Mouse (Mus musculus) G1E (cell line): Measurements from ENCODE around the gene Kalrn. TPM values are rescaled to one million over a fixed set of nuclear protein-coding genes. Genes with fewer than 3 reads are reported as not detected.

Experiments used
- ATAC-seq: 2 replicates; pipeline ENCODE4 v1.8.0; 2016; ENCODE audit warnings: mild to moderate bottlenecking; ENCODE audit not compliant: insufficient number of reproducible peaks, poor library complexity, low FRiP score, severe bottlenecking; ENCODE audit errors: extremely low read depth
- DNase-seq: peaks from one replicate; pipeline ENCODE4 v3.0.0; 2012; ENCODE audit warnings: low spot score
- H3K27me3 ChIP-seq: 2 replicates; pipeline ENCODE4 v1.6.1; 2012; ENCODE audit warnings: mild to moderate bottlenecking, low read length, inconsistent platforms; ENCODE audit not compliant: insufficient read depth
- H3K36me3 ChIP-seq: replicated peaks from 2 replicates; pipeline ENCODE3; 2012; ENCODE audit warnings: mild to moderate bottlenecking, inconsistent platforms
- H3K4me1 ChIP-seq: 2 replicates; pipeline ENCODE4 v1.6.1; 2012; ENCODE audit warnings: low read depth, low read length, inconsistent platforms, mixed read lengths; ENCODE audit not compliant: insufficient read depth
- H3K4me3 ChIP-seq: 2 replicates; pipeline ENCODE4 v1.5.1; 2012; ENCODE audit warnings: low read depth, mild to moderate bottlenecking, inconsistent platforms, low read length, moderate library complexity, mixed read lengths
- H3K9me3 ChIP-seq: replicated peaks from 2 replicates; pipeline ENCODE4 v1.6.1; 2012; ENCODE audit warnings: inconsistent platforms
- CTCF ChIP-seq: IDR thresholded peaks from 2 replicates; pipeline ENCODE4 v1.5.1; 2012; ENCODE audit warnings: low read depth, low read length, inconsistent platforms, mixed read lengths
- GATA1 ChIP-seq: IDR thresholded peaks from 2 replicates; pipeline ENCODE4 v1.6.1; 2012; ENCODE audit warnings: borderline replicate concordance, low read length, inconsistent platforms, mixed read lengths
- GATA2 ChIP-seq: IDR thresholded peaks from 2 replicates; pipeline ENCODE4 v1.6.1; 2012; ENCODE audit warnings: low read depth, low read length, inconsistent platforms, borderline replicate concordance
- POLR2AphosphoS5 ChIP-seq: IDR thresholded peaks from 2 replicates; pipeline ENCODE4 v1.6.1; 2012; ENCODE audit warnings: low read depth, low read length, inconsistent platforms; ENCODE audit not compliant: insufficient replicate concordance
- TAL1 ChIP-seq: conservative IDR thresholded peaks from 2 replicates; pipeline ENCODE4 v1.6.1; 2012; ENCODE audit warnings: low read depth, low read length, inconsistent platforms, mixed read lengths
- polyA plus RNA-seq: library from polyadenylated mRNA; stranded (reverse); fragments of >175 nt; gene quantifications from 2 replicates; pipeline ENCODE4 v1.2.3, GENCODE M21; 2012
- total RNA-seq, 2 experiments: library from RNA; stranded (forward) in 1 of 2; stranded (reverse) in 1 of 2; fragments of 200-1000 nt in 1 of 2; fragments of >200 nt in 1 of 2; fragmentation: Nextera tagmentation in 1 of 2; gene quantifications; 2 replicates each; pipeline ENCODE4 v1.2.3; 2014 to 2017

Kalrn gene
- total and polyA plus RNA-seq, 3 experiments: 0.88 to 2.8 (median 1.8) TPM

GRCm38 (mm10) chr16:34389520-34390271 is 183.6 kb downstream of the Kalrn start:
- DNase-seq (no peak), ATAC-seq (no peak)
- TF ChIP-seq GATA1 (no peak), GATA2 (no peak), POLR2AphosphoS5 (no peak), CTCF (no peak), TAL1 (no peak)
- Histone ChIP-seq H3K36me3 (no peaks in the 10 kb centered on the region), H3K4me3 (no peak overlapping the region), H3K4me1 (no peaks in the 10 kb centered on the region), H3K27me3 (no peaks in the 10 kb centered on the region), H3K9me3 (no peaks in the 10 kb centered on the region)

GRCm38 (mm10) chr16:34388871-34389270 is 184.5 kb downstream of the Kalrn start:
- no peaks in the 10 kb centered on the region for H3K4me1 ChIP-seq
- no peaks in the 10 kb centered on the region for H3K27me3 ChIP-seq
- TF ChIP-seq TAL1 (no peak), POLR2AphosphoS5 (no peak), GATA1 (no peak), CTCF (no peak), GATA2 (no peak)
- ATAC-seq: no peak
- H3K9me3 ChIP-seq: no peaks in the 10 kb centered on the region
- no peak for DNase-seq
- H3K36me3 ChIP-seq: no peaks in the 10 kb centered on the region
- H3K4me3 ChIP-seq: no peak overlapping the region

- H3K4me1 ChIP-seq: no peaks in the 10 kb centered on the region
- TF ChIP-seq GATA2 (no peak), TAL1 (no peak), CTCF (no peak), GATA1 (no peak), POLR2AphosphoS5 (no peak)
- no peaks in the 10 kb centered on the region for H3K27me3 ChIP-seq
- ATAC-seq (no peak), DNase-seq (no peak)
- H3K4me3 ChIP-seq: no peak overlapping the region
- no peaks in the 10 kb centered on the region for H3K9me3 ChIP-seq
- H3K36me3 ChIP-seq: no peaks in the 10 kb centered on the region
Measured at GRCm38 (mm10) chr16:34385065-34385464, 188.3 kb downstream of the Kalrn start.

- H3K4me3 ChIP-seq: no peak overlapping the region
- H3K9me3 ChIP-seq: no peaks in the 10 kb centered on the region
- TF ChIP-seq POLR2AphosphoS5 (no peak), GATA2 (no peak), TAL1 (no peak), GATA1 (no peak), CTCF (no peak)
- ATAC-seq (no peak), DNase-seq (no peak)
- H3K27me3 ChIP-seq: no peaks in the 10 kb centered on the region
- no peaks in the 10 kb centered on the region for H3K36me3 ChIP-seq
- no peaks in the 10 kb centered on the region for H3K4me1 ChIP-seq
Measured at GRCm38 (mm10) chr16:34382992-34383391, 190.3 kb downstream of the Kalrn start.

- ATAC-seq (no peak), DNase-seq (no peak)
- Histone ChIP-seq H3K4me1 (no peaks in the 10 kb centered on the region), H3K9me3 (no peaks in the 10 kb centered on the region), H3K27me3 (peaks cover 3% of the 10 kb centered on the region; the same call in 1 of the 2 replicates), H3K4me3 (no peak overlapping the region), H3K36me3 (no peaks in the 10 kb centered on the region)
- TF ChIP-seq CTCF (no peak), GATA2 (no peak), POLR2AphosphoS5 (no peak), TAL1 (no peak), GATA1 (no peak)
Measured at GRCm38 (mm10) chr16:34376166-34376857, 197.0 kb downstream of the Kalrn start.

- TF ChIP-seq POLR2AphosphoS5 (no peak), GATA2 (no peak), TAL1 (no peak), CTCF (no peak), GATA1 (no peak)
- ATAC-seq (no peak), DNase-seq (no peak)
- Histone ChIP-seq H3K9me3 (no peaks in the 10 kb centered on the region), H3K27me3 (peaks cover 3% of the 10 kb centered on the region; the same call in 1 of the 2 replicates), H3K36me3 (no peaks in the 10 kb centered on the region), H3K4me1 (no peaks in the 10 kb centered on the region), H3K4me3 (no peak overlapping the region)
Measured at GRCm38 (mm10) chr16:34373519-34373918, 199.8 kb downstream of the Kalrn start.
